Mouse (Mus musculus) 3134 (cell line): ENCODE measurements around the gene Tmem232.
"Not testable (repeated sequence)": the region's sequence is repeated elsewhere in the genome, so short reads cannot be mapped to it uniquely, and the experiment has no call there.

Experiments used
- DNase-seq: peaks from one replicate; pipeline ENCODE4 v3.0.0-alpha.2; 2011; ENCODE audit warnings: low spot score; ENCODE audit not compliant: insufficient read length; ENCODE audit errors: extremely low read depth

Gene Tmem232

GRCm38 (mm10) chr17:65536156-65536555, 4.4 kb downstream of the Tmem232 start:
- no peak for DNase-seq

DNA sequence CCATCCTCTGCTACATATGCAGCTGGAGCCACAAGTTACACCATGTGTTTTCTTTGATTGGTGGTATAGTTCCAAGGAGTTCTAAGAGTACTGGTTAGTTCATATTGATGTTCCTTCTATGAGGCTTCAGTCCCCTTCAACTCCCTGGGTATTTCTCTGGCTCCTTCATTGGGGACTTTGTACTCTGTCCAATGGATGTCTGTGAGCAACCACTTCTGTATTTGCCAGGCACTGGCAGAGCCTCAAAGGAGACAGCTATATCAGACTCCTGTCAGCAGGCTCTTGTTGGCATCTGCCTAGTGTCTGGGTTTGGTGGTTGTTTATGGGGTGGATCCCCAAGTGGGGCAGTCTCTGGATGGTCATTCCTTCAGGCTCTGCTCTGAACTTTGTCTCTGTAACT, 8.2 kb downstream of the Tmem232 start:
- DNase-seq, result not testable (repeated sequence)

- no peak for DNase-seq
Measured at GRCm38 (mm10) chr17:65527529-65527928, 13.1 kb downstream of the Tmem232 start.

GRCm38 (mm10) chr17:65513517-65513916, 27.1 kb downstream of the Tmem232 start:
- no peak for DNase-seq

GRCm38 (mm10) chr17:65484654-65485053, 55.9 kb downstream of the Tmem232 start:
- no peak for DNase-seq

DNA sequence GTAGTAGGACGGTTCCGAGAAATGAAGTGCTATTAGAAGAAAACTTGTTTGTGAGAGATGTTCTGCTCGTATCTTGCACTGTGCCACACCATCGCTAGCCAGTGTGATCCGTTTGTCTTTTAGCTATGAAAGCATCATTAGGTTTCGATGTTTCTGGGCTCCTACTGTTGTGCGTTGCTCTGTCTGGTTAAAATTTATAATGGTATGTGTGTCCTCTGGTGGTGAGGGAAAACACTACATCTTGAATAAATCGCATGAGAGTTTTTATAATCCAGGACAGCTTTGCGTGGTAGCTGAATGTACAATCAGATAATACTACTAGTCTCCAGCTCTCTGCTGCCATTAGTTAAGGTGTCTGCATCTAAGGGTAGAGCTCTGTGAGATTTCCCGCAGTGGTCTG, 63.8 kb downstream of the Tmem232 start:
- DNase-seq, result no peak

- DNase-seq, result no peak
Measured at GRCm38 (mm10) chr17:65450818-65451217, 89.8 kb downstream of the Tmem232 start.

DNA sequence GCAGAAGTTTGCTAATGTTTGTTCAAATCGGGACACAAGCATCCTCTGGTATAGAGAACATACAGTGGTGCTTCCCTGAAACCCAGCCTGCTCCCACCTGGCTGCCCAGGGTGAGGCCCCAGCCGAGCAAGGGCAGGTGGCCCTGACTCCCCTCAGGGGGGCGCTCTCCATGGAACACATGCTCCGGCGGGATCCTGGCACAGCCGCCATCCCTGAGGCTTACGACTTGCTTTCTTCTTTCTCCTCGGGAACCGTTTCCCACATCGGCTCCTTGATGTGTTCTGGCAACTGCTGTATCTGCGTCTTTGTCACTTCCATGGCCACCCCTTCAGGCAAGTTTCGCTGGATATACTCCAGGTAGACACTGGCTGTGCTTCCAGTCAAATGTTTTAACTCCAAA, 102.7 kb downstream of the Tmem232 start:
- DNase-seq, result not testable (repeated sequence)

- DNase-seq, result no peak
Measured at GRCm38 (mm10) chr17:65419124-65419523, 121.5 kb downstream of the Tmem232 start.

DNA sequence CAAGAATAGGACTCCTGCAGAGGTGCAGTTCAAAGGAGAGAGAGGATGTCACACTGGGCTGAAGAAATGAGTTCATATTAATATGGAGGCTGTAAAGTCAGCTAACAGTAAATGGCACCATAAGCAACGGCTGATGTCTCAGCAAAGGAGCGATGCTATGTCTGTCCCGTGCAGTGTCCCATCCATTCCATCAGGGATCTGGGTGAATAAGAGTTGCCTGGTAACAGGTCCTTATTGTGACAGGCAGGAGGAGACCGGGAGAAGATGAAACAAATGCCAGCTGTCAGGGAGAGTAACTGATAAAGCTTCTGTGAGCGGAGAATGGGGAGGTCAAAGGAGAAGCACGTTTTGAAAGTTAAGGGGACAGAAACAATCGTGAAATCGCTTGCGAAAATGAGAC, 135.3 kb downstream of the Tmem232 start:
- no peak for DNase-seq

GRCm38 (mm10) chr17:65400914-65401313, 139.7 kb downstream of the Tmem232 start:
- DNase-seq, result no peak

DNA sequence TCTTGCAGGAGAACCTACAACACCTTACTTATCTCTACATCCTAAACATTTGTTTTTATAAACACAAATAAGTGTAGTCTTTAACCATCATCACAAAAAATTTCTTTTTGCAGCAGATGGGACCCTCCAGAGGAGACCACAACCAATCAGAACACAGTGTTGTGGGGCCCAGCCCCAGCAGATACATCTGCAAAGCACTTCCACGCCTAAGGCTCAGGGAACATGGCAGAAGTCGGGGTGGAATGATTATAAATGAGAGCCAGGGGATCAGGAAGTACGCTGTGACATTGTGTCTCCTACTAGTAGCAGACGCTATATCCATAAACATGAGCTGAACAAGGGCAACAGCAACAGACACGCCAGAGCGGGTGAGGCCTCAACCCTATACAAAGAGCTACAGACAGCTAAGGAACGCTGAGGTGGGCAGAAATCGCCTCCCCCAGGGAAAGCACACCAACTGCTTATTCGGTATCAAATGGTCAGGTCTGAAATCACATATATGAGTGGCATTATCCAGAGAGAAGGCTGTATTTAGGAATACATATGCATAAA, 156.1 kb downstream of the Tmem232 start:
- DNase-seq, result no peak

DNA sequence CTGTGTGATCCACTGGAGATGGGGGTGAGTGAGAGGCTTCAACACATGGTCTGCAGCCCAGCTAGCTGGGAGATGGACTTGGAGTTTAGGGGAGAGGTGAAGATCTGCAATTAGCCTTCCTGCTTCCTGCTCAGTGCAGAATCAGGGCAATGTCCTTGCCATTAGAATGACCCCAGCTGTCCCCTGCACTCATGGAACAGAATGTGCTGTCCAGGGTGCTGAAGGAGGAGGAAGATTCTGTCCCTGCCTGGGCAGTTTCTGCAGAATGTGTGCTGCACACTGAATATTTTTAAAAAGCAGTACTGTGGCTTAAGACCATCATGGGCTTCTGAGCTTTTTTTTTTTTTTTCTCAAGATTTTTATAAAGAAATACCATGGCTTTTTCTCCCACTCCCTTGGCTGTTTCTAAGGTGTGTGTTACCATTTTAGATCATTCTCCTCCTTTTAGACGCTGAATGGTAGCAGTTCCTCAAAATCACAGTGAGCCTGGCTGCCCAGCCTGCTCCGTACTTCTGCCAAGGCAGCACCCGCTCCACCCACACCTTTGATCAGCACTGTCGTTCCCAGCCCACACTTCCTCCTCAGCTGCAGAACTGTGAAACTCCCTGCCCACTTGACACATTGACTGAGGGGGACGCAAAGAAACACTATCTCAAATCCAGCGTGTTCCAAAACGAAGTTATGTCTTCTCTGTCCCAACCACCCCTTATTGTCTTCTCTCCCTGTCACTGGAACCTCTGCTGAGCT, 170.4 kb downstream of the Tmem232 start:
- no peak for DNase-seq

DNA sequence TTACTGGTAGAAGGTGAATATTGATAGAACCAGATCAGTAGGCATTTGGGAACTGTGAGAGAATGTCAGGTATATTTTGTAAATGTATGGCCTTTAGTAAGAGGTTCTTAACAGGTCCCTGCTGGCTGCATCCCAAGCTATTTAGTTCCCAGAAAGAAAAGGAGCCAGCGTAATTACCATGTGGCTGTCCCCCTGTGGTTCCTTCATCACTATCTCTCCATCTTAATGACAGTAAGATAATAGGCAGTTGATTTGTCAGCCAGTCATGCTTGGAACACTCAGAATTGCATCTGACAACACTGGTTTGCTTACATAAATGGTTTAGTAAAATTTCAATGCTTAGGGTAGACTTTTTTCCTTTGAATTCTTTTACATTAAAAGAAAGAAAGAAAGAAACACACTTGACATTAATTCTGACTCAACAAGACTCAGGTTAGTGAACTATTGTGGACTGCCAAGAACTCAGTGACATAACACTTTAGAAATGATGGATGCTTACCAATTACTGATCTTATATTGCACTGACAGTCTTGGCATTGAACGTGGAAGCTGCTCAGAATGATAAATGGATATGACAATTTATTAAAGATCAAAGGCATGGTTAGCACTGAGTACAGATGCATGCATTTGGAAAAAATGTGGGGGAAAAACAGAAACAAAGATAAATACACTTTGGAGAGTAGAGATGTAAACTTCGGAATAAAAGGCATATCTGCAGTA, 174.9 kb downstream of the Tmem232 start:
- DNase-seq, result no peak

GRCm38 (mm10) chr17:65351836-65352235, 188.7 kb downstream of the Tmem232 start:
- DNase-seq, result no peak

DNA sequence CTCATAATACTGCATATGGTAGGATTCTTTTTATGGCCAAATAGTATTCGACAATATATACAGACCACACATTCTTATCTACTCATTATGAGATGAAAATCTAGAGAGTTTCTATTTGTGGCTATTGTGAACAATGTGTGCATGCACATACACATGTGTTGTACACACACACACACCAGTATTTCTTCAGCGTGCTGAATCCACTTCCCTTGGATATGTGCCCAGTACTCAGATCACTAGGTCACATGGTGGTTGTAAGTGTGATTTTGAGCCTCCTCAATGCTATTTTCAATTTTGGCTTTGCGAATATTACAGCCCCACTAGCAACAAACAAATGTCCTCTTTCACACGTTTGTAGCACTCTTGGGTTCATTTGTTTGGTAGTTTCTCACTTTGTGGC, 200.6 kb downstream of the Tmem232 start:
- DNase-seq, result no peak

- no peak for DNase-seq
Measured at GRCm38 (mm10) chr17:65330759-65331158, 209.8 kb downstream of the Tmem232 start.

DNA sequence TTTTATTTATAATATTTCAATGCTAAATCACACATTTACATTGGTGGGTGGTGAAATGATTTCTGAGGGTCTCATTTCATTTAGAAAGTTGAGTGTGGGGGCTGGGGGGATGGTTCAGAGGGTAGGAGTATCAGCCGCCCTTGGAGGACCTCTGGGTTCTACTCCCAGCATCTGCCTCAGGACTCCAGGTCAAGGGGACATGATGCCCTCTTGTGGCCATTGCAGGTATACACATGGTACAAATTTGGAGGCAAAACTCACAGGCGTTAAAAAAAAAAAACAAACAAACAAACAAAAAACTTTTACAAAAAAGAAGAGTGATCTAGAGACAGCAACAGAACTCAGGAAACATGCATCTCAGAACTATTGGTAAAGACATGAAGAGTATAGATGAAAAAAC, 215.3 kb downstream of the Tmem232 start:
- DNase-seq, result no peak

DNA sequence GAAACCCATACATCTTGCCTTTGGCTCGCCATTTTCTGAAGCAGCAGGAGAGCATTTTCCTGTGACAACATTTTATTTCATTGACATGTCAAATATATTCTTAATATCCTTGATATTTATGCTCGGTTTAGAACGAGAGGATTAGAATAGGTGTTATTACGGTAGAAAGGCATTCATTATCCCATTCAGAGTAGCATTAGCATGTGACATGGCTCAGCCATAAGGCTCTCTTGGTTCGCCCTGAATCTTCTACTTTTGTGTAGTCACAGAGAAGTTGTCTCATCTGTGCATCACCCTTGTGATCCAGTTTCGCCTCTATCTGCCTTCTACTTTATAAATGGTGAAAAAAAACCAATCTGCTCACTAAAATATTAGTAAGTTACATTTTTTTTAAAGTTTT, 220.0 kb downstream of the Tmem232 start:
- no peak for DNase-seq

- DNase-seq, result no peak
Measured at GRCm38 (mm10) chr17:65299946-65300345, 240.6 kb downstream of the Tmem232 start.

DNA sequence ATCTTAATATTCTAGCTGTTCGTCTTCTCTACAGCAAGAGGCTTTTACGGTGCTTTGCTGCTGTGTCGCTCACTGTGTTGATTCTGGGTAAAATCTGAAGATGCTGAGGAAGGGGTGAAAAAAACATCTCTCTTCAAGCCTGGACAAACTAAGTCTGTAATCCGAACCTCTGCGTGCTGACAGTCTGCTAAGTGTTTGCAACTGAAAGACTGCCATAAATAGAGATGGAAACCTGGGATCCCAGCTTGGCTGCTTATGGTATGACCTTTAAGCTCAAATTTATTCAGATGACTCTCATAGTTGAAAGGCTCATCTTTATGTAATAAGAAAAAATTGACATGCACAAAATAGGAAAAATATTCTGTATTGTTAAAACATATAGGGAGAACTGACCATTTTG, 242.8 kb downstream of the Tmem232 start:
- DNase-seq, result no peak

DNA sequence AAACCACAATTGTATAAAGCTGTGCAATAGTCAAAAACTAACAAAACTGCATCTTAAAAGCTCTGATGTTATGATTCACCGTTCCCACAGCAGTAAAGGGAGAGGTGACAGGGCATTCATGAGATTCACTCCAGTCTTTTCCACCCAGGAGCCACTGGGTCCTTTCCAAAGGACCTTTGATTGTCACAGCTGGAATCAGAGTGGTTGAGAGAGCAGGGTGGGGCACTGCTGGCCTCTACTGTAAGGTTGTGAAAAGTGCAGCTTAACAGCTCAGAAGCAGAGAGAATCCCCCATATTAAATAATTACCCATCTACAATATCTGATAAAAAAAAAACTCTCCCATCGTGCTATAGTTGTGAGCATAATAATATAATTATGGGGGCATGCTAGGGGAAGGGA, 288.4 kb downstream of the Tmem232 start:
- no peak for DNase-seq
